Mouse (Mus musculus): ENCODE data around the gene Dtx2. TPM values are rescaled to one million over a fixed set of nuclear protein-coding genes. Genes with fewer than 3 reads are reported as not detected.
A peak's percentile ranks its signal among the peaks of the same experiment; 100 is the strongest.

Gene Dtx2
- polyA plus RNA-seq, 1 experiment from 2014 or later, result 31.7 TPM

DNA sequence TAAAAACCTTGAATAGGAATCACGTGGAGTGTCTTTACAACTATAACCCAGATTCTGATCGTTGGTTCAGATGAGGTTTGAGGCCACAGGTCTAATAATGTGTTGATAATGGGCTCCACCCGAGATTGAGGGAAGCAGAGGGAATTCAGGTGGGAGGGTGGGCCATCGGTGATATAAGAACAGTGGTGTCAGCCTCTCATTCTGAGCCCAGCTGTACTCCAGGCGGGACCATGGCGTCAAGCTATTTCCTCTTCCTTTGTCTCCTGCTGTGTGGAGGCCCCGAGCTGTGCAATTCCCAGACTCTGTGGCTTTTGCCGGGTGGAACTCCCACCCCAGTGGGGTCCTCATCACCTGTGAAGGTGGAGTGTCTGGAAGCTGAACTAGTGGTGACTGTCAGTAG is 14.7 kb upstream of the Dtx2 start, which contains the start of gene Zp3:
Gene Zp3, plus strand, starts transcription at position 196 of the 400 bp plus-strand sequence.
- ATAC-seq (ENCODE audit: low FRiP score, low read depth), result no peak
- no peak within 1 kb of the TSS for H3K4me2 ChIP-seq (replicated peaks)
- 70% methylated on average over 8 of the region's 8 CpGs for WGBS

DNA sequence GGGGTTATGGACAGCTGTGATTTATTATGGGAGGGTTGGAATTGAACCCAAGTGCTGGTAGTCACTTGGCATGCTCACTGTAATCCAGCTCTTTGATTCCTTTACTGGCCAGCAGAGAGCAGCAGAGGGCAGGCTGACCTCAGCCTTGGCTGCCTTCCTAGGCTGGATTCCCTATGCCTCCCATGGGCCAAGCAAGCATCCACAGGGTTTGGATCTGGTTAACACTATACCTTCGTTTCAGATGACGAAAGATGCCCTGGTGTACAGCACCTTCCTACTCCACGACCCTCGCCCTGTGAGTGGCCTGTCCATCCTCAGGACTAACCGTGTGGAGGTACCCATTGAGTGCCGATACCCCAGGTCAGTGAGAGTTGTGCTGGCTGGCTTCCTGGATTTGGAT is 12.2 kb upstream of the Dtx2 start:
- H3K4me1 ChIP-seq, result no peaks in the 10 kb centered on the region
- WGBS, result 45% methylated on average over 6 of the region's 6 CpGs
- no peaks in the 10 kb centered on the region for H3K27me3 ChIP-seq (replicated peaks)
- ATAC-seq (ENCODE audit: low FRiP score, low read depth), result no peak
- H3K9me3 ChIP-seq, result no peaks in the 10 kb centered on the region
- H3K9ac ChIP-seq, result no peak overlapping the region
- H3K36me3 ChIP-seq, result no peaks in the 10 kb centered on the region
- no peak overlapping the region for H3K4me3 ChIP-seq
- no peak overlapping the region for H3K27ac ChIP-seq
- no peak overlapping the region for H3K4me2 ChIP-seq (replicated peaks)

More for the DNA sequence above, 14.7 kb upstream of the Dtx2 start, which contains the start of gene Zp3:
- H3K36me3 ChIP-seq, result no peaks in the 10 kb centered on the region
- no peaks in the 10 kb centered on the region for H3K4me1 ChIP-seq
- H3K4me3 ChIP-seq, result no peak within 1 kb of the TSS
- H3K27ac ChIP-seq, result no peak within 1 kb of the TSS
- H3K9ac ChIP-seq, result no peak within 1 kb of the TSS
- no peaks in the 10 kb centered on the region for H3K27me3 ChIP-seq (replicated peaks)
- no peaks in the 10 kb centered on the region for H3K9me3 ChIP-seq

GRCm38 (mm10) chr5:135984546-135985044 is 10.0 kb upstream of the Dtx2 start:
- no peak for ATAC-seq (ENCODE audit: low FRiP score, low read depth)
- Histone ChIP-seq H3K36me3 (no peaks in the 10 kb centered on the region), H3K27me3 (replicated peaks) (no peaks in the 10 kb centered on the region), H3K4me1 (no peaks in the 10 kb centered on the region), H3K4me2 (replicated peaks) (no peak overlapping the region), H3K9ac (no peak overlapping the region), H3K27ac (no peak overlapping the region), H3K4me3 (no peak overlapping the region), H3K9me3 (no peaks in the 10 kb centered on the region)
- WGBS, result 59% methylated on average over 6 of the region's 6 CpGs

DNA sequence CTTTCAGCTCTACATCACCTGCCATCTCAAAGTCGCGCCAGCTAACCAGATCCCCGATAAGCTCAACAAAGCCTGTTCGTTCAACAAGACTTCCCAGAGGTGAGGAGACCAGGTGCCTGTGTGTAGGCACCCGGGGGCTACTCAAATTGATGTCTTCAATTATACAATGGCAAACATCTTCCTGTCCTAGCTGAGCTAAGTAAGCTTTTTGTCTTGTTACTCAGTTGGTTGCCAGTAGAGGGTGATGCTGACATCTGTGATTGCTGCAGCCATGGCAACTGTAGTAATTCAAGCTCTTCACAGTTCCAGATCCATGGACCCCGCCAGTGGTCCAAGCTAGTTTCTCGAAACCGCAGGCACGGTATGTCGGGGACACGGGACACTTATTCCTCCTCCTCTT is 7.4 kb upstream of the Dtx2 start:
- Histone ChIP-seq H3K4me3 (no peak overlapping the region), H3K4me1 (no peaks in the 10 kb centered on the region), H3K27me3 (replicated peaks) (no peaks in the 10 kb centered on the region), H3K27ac (no peak overlapping the region), H3K4me2 (replicated peaks) (no peak overlapping the region), H3K36me3 (no peaks in the 10 kb centered on the region), H3K9ac (no peak overlapping the region), H3K9me3 (no peaks in the 10 kb centered on the region)
- ATAC-seq (ENCODE audit: low FRiP score, low read depth), result no peak
- 66% methylated on average over 11 of the region's 11 CpGs for WGBS

DNA sequence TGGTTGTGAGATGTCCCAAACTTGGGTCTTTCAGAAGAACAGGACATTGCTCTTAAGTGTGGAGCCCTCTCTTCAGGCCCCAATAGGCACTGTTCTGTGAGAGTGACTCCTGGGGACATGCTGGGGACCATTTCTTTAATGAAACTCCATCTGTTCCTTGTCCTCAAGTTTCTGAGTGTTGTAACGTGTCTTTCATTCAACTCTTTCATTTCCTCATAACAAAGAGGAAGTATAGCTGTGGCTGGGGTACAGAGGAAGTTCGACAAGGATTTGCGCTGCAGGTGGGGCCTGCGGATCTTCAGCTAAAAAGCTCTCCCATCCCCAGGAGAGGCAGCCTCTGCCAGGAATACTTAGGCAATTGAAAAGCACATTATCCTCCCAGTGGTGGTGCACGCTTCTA is 4.0 kb upstream of the Dtx2 start:
- H3K9me3 ChIP-seq, result no peaks in the 10 kb centered on the region
- ATAC-seq (ENCODE audit: low FRiP score, low read depth), result no peak
- no peaks in the 10 kb centered on the region for H3K36me3 ChIP-seq
- H3K9ac ChIP-seq, result no peak overlapping the region
- no peak overlapping the region for H3K4me3 ChIP-seq
- H3K4me1 ChIP-seq, result peaks cover 4% of the 10 kb centered on the region
- 74% methylated on average over 5 of the region's 5 CpGs for WGBS
- no peaks in the 10 kb centered on the region for H3K27me3 ChIP-seq (replicated peaks)
- no peak overlapping the region for H3K27ac ChIP-seq
- H3K4me2 ChIP-seq (replicated peaks), result no peak overlapping the region

- Histone ChIP-seq H3K9ac (no peak overlapping the region), H3K9me3 (no peaks in the 10 kb centered on the region), H3K27ac (no peak overlapping the region), H3K4me3 (no peak overlapping the region), H3K27me3 (replicated peaks) (no peaks in the 10 kb centered on the region), H3K36me3 (peaks cover 21% of the 10 kb centered on the region), H3K4me1 (peaks cover 10% of the 10 kb centered on the region), H3K4me2 (replicated peaks) (no peak overlapping the region)
- WGBS, result 64% methylated on average over 5 of the region's 5 CpGs
- no peak for ATAC-seq (ENCODE audit: low FRiP score, low read depth)
Observed at GRCm38 (mm10) chr5:135993381-135993965, 1.1 kb upstream of the Dtx2 start.

- ATAC-seq (ENCODE audit: low FRiP score, low read depth), result peak; percentile 42
Observed at GRCm38 (mm10) chr5:135994335-135994724, 270 bp upstream of the Dtx2 start.

DNA sequence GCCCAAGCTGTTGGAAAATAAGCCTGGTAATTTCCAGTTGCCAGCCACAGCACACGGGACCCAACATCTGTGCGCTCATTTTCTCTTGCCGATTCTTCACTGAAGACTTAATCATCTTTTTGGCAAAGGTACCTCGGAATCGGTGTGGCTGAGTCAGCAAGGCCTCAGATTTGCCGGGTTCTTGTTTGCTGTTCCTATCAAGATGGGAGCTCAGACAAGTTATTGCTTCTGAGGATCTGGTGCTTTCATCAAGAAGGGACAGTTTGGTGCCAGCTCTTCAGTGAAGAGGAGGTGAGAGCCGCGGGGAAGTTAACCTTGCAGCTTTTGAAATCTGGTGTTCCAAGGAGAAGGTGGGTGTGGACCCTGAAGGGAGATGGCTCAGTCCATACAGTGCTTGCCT is 1.6 kb downstream of the Dtx2 start:
- H3K4me3 ChIP-seq, result no peak overlapping the region
- no peak overlapping the region for H3K9ac ChIP-seq

More at GRCm38 (mm10) chr5:135994335-135994724, 270 bp upstream of the Dtx2 start:
- 70% methylated on average over 8 of the region's 8 CpGs for WGBS
- peaks cover 10% of the 10 kb centered on the region for H3K4me1 ChIP-seq
- no peaks in the 10 kb centered on the region for H3K9me3 ChIP-seq
- H3K27ac ChIP-seq, result no peak overlapping the region
- no peak overlapping the region for H3K4me2 ChIP-seq (replicated peaks)
- H3K4me3 ChIP-seq, result no peak overlapping the region
- no peaks in the 10 kb centered on the region for H3K27me3 ChIP-seq (replicated peaks)
- H3K36me3 ChIP-seq, result peaks cover 29% of the 10 kb centered on the region
- no peak overlapping the region for H3K9ac ChIP-seq

DNA sequence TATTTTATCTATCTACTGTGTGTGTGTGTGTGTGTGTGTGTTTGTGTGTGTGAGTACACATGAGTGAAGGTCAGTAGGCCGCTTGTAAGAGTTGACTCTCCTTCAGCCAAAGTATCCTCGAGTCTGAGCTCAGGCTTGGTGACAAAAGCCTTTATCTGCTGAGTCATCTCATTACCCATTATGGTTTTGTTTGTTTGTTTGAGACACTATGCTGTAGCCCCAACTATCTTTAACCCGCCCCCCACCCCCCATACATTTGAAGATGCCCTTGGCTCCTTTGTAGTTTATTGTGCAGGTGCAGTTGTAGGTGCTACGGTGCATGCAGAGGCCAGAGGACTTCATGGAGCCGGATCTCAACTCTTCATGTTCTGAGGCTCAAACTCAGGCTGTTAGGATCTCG is 6.6 kb downstream of the Dtx2 start:
- no peak for ATAC-seq (ENCODE audit: low FRiP score, low read depth)
- no peak overlapping the region for H3K27ac ChIP-seq
- H3K9me3 ChIP-seq, result 0 out of 2 replicates have a peak, but pooled peaks cover 4% of the 10 kb centered on the region
- H3K36me3 ChIP-seq, result peaks cover 45% of the 10 kb centered on the region
- H3K4me2 ChIP-seq (replicated peaks), result no peak overlapping the region
- no peaks in the 10 kb centered on the region for H3K27me3 ChIP-seq (replicated peaks)
- 94% methylated on average over 6 of the region's 6 CpGs for WGBS
- no peak overlapping the region for H3K4me3 ChIP-seq
- peaks cover 6% of the 10 kb centered on the region; the same call in 1 of the 2 replicates for H3K4me1 ChIP-seq
- no peak overlapping the region for H3K9ac ChIP-seq

More for the DNA sequence above, 1.6 kb downstream of the Dtx2 start:
- no peaks in the 10 kb centered on the region for H3K27me3 ChIP-seq (replicated peaks)
- 95% methylated on average over 8 of the region's 8 CpGs for WGBS
- H3K4me2 ChIP-seq (replicated peaks), result peak overlapping the region; percentile 80; the same call in 1 of the 2 replicates
- H3K4me1 ChIP-seq, result peaks cover 10% of the 10 kb centered on the region
- no peak for ATAC-seq (ENCODE audit: low FRiP score, low read depth)
- peaks cover 39% of the 10 kb centered on the region for H3K36me3 ChIP-seq
- H3K9me3 ChIP-seq, result no peaks in the 10 kb centered on the region
- H3K27ac ChIP-seq, result no peak overlapping the region

DNA sequence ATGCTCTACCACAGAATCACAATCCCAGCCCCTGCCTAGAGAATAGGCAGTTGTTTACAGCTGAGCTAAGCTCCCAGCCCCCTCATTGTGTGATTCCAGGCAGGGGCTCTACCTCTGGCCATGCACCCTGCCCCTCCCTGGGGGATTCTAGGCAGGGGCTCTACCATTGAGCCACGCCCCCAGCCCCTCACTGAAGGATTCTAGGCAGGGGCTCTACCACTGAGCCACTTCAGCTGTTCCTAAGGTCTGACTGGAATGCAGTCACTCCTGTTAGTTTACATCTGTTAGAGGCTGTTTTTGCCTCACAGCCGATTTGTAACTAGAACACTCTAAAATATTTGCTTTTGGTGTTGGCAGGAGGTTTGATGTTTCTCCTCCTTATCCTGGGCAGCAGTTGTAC is 7.7 kb downstream of the Dtx2 start:
- WGBS, result 79% methylated on average over 2 of the region's 2 CpGs
- ATAC-seq (ENCODE audit: low FRiP score, low read depth), result no peak

GRCm38 (mm10) chr5:136002751-136003151 is 8.2 kb downstream of the Dtx2 start:
- no peak overlapping the region for H3K9ac ChIP-seq
- peaks cover 6% of the 10 kb centered on the region; the same call in 1 of the 2 replicates for H3K4me1 ChIP-seq
- 0 out of 2 replicates have a peak, but pooled peaks cover 4% of the 10 kb centered on the region for H3K9me3 ChIP-seq
- H3K27me3 ChIP-seq (replicated peaks), result no peaks in the 10 kb centered on the region
- no peak overlapping the region for H3K4me2 ChIP-seq (replicated peaks)
- no peak overlapping the region for H3K27ac ChIP-seq
- WGBS, result 29% methylated on average over 3 of the region's 3 CpGs
- peaks cover 32% of the 10 kb centered on the region for H3K36me3 ChIP-seq
- no peak overlapping the region for H3K4me3 ChIP-seq
- no peak for ATAC-seq (ENCODE audit: low FRiP score, low read depth)

More for the DNA sequence above, 7.7 kb downstream of the Dtx2 start:
- H3K36me3 ChIP-seq, result peaks cover 35% of the 10 kb centered on the region
- no peak overlapping the region for H3K4me3 ChIP-seq
- H3K27ac ChIP-seq, result no peak overlapping the region
- H3K9ac ChIP-seq, result no peak overlapping the region
- H3K4me2 ChIP-seq (replicated peaks), result no peak overlapping the region
- no peaks in the 10 kb centered on the region for H3K27me3 ChIP-seq (replicated peaks)
- H3K9me3 ChIP-seq, result 0 out of 2 replicates have a peak, but pooled peaks cover 4% of the 10 kb centered on the region
- H3K4me1 ChIP-seq, result peaks cover 6% of the 10 kb centered on the region; the same call in 1 of the 2 replicates

- no peaks in the 10 kb centered on the region for H3K27me3 ChIP-seq (replicated peaks)
- H3K4me1 ChIP-seq, result peaks cover 6% of the 10 kb centered on the region; the same call in 1 of the 2 replicates
- H3K9ac ChIP-seq, result no peak overlapping the region
- WGBS, result 77% methylated on average over 4 of the region's 4 CpGs
- no peak overlapping the region for H3K4me3 ChIP-seq
- no peak overlapping the region for H3K27ac ChIP-seq
- peaks cover 15% of the 10 kb centered on the region for H3K36me3 ChIP-seq
- ATAC-seq (ENCODE audit: low FRiP score, low read depth), result no peak
- H3K9me3 ChIP-seq, result 0 out of 2 replicates have a peak, but pooled peaks cover 4% of the 10 kb centered on the region
- H3K4me2 ChIP-seq (replicated peaks), result no peak overlapping the region
Observed at GRCm38 (mm10) chr5:136004537-136004936, 9.9 kb downstream of the Dtx2 start.

- Histone ChIP-seq H3K27ac (no peak overlapping the region), H3K9ac (no peak overlapping the region), H3K4me2 (replicated peaks) (no peak overlapping the region), H3K36me3 (peaks cover 29% of the 10 kb centered on the region), H3K27me3 (replicated peaks) (no peaks in the 10 kb centered on the region), H3K9me3 (no peaks in the 10 kb centered on the region), H3K4me1 (0 out of 2 replicates have a peak, but pooled peaks cover 2% of the 10 kb centered on the region), H3K4me3 (no peak overlapping the region)
- ATAC-seq (ENCODE audit: low FRiP score, low read depth), result no peak
- WGBS, result 83% methylated on average over 7 of the region's 7 CpGs
Observed at GRCm38 (mm10) chr5:136007745-136008144, 13.1 kb downstream of the Dtx2 start.
